Mouse (Mus musculus) right cerebral cortex, postnatal 4 days (tissue): ENCODE results near the gene 1700024B05Rik.
"Not testable (repeated sequence)": the region's sequence is repeated elsewhere in the genome, so short reads cannot be mapped to it uniquely, and the experiment has no call there.

Experiments used
- DNase-seq: peaks from one replicate; pipeline ENCODE4 v3.0.0-alpha.2; 2022

Gene 1700024B05Rik

DNA sequence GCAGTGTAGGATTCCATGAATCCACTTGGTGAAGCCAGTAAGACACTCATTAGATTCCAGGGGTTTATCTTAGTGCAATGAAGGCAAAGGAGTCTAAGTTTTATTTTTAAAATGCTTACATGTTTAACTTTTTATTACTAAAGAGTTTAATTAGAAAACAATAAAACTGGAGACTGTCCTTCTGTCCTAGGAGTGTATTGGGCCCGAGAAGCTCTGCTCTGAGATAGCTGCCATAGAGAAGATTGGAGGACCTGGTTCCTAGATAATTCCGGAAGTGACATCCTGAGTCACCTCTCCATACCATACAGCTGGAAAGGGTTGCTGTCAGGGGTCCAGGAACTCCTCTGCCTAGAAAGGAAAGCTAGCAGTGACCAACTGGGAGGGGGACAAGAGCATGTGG, at the start of gene 1700024B05Rik:
TSS of gene 1700024B05Rik (plus strand) at position 301 of the 400 bp plus-strand sequence.
- not testable (repeated sequence) for DNase-seq

DNA sequence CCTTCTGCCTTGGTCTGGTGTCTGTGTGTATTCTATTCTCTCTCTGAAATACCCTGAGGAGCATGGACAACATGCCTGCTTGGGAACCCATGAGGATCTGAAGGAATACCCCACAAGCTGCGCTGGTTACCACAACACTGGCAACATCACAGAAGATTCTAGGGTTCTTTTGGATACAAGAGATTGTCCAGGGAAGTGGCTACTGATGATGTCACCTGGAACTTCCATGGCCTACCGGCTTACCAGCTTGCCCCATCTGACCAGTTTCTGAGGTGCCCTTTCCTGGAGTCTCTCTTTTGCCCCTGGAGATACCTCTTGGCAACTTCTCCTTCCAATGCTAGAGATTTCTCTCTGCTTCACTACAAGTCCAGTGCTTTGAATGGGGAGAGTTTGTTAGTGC, 36.6 kb upstream of the 1700024B05Rik start, which contains the start of gene Gm7980:
TSS of gene Gm7980 (minus strand) at position 101 of the 400 bp plus-strand sequence.
- not testable (repeated sequence) for DNase-seq

DNA sequence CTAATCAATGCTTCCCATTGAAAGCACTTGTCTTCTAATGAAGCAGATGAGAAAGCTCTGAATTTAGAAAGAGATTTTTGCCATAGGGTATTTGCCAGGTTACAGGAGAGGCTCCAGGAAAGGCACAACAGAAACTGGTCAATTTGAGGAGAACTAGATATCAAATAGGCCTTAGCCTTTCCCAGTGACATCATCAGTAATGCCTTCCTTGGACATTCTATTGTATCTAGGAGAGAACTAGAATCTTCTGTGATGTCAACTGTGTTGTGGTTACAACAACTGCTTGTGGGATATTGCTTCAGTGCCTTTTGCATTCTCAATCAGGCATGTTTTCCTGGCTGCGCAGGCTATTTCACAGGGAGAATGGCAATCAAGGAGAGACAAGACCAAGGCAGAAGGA, 19.1 kb upstream of the 1700024B05Rik start, which contains the start of gene 1700049E17Rik1:
TSS of gene 1700049E17Rik1 (plus strand) at position 301 of the 400 bp plus-strand sequence.
- DNase-seq = not testable (repeated sequence)

DNA sequence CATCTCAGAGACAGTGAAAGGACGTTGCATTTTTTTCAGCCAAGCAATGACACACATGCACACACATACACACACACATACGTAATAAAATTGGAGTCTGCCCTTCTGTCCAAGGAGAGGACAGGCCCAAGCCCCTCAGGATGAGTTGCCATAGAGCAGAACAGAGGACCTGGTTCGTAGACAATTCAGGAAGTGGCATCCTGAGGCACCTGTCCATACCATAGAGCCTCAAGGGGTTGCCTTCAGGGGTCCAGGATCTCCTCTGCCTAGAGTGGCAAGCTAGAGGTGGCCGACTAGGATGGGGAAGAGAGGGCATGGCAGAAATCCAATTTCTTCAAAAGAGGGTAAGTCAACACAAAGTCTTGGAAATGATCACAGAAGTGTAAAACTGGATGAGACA, 20.3 kb downstream of the 1700024B05Rik start:
- DNase-seq = not testable (repeated sequence)

DNA sequence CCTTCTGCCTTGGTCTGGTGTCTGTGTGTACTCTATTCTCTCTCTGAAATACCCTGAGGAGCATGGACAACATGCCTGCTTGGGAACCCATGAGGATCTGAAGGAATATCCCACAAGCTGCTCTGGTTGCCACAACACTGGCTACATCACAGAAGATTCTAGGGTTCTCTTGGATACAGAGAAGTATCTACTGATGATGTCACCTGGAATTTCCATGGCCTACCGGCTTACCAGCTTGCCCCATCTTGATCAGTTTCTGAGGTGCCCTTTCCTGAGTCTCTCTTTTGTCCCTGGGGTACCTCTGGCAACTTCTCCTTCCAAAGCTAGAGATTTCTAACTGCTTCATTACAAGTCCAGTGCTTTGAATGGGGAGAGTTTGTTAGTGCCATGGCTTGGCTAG, 24.0 kb downstream of the 1700024B05Rik start, which contains the start of gene Gm6401:
TSS of gene Gm6401 (minus strand) at position 101 of the 400 bp plus-strand sequence.
- DNase-seq = not testable (repeated sequence)

DNA sequence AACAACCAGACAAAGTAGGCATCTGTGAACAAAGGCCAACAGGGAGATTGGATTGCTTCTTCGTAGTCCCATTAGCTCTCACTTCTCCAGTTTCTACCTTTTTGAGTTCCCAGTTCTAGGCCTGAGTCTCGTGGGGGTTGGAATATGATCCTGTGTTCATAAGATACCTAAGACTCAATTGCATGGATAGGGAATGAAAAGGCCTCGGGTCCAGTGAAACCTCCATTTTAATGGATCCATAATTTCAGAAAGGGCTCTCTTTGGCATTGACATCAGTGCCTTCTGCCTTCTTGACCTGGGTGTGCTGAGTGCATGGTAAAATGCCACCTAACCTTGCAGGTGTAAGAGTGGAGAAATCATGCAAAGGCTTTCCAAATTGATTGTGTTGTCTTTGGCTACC, 24.8 kb downstream of the 1700024B05Rik start:
- DNase-seq = not testable (repeated sequence)

DNA sequence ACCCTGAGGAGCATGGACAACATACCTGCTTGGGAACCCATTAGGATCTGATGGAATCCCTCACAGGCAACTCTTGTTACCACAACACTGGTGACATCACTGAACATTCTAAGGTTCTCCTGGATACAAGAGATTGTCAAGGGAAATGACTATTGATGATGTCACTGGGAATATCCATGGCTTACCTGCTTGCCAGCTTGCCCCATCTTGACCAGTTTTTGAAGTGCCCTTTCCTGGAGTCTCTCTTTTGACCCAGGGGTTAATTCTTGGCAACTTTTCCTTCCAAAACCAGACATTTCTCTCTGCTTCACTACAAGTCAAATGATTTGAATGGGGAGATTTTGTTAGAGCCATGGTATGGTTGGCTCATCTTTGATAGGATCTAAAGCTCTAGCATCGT, 39.4 kb downstream of the 1700024B05Rik start, which contains the start of gene Gm3543:
TSS of gene Gm3543 (minus strand) at position 101 of the 400 bp plus-strand sequence.
- DNase-seq = not testable (repeated sequence)
